Mouse (Mus musculus) cerebellum, postnatal 4 days (tissue): ENCODE measurements around the gene BC048562.

Experiments used
- DNase-seq, 2 experiments: peaks; one replicate each; pipeline ENCODE4 v3.0.0; 2022; ENCODE audit warnings: low spot score in 2 of 2, mixed read lengths in 1 of 2

Gene BC048562

DNA sequence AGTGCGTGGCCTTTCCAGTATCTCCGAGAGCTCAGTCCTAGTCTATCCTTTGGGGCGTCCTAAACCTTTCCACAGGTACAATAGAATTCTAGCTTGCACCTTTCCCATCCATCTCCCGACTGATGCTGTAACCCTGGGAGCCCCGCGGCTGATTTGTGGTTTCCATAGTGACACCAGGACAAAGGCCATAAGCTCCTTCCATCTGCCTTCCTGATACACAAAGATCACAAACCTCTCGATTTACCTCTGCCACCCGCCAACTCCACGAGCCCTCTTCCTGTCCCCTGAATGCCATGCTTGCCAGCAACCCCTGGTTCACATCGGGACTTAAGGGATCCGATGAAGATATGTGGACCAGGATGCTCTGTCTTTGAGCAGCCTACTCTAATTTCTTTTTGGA, 43.0 kb downstream of the BC048562 start:
- no peak for DNase-seq

DNA sequence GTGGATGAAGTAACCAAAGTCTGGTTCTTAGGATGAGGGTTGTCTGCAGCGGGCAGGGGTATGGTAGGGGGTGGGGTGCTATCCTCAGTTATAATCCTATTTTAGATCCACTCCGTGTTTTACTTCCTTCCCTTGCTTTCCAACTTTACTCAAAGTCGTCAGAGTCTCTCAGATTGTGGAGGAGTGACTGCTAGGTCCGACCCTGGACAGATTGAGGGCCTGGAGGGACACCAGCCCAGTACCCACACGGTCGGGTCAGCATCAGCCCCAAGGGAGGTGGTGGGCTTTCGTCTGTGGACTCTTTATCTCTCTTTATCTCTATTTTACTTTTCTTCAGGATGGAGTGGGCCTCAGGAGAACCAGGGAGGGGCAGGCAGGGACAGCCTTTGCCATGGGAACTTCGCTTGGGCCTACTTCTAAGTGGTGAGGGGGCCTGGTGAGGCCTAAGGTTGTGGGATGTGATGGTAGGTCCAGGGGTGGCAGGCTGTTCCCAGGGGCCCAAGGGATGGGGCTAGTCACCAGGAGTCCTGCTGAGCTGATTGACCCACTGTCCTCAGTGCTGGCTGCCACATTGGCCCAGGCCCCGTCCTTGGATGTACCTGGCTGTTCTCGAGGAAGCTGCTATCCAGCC, 43.6 kb downstream of the BC048562 start, which contains the start of gene Lamb2:
TSS of gene Lamb2 (plus strand) at position 16 of the 631 bp plus-strand sequence.
- no peak for DNase-seq

DNA sequence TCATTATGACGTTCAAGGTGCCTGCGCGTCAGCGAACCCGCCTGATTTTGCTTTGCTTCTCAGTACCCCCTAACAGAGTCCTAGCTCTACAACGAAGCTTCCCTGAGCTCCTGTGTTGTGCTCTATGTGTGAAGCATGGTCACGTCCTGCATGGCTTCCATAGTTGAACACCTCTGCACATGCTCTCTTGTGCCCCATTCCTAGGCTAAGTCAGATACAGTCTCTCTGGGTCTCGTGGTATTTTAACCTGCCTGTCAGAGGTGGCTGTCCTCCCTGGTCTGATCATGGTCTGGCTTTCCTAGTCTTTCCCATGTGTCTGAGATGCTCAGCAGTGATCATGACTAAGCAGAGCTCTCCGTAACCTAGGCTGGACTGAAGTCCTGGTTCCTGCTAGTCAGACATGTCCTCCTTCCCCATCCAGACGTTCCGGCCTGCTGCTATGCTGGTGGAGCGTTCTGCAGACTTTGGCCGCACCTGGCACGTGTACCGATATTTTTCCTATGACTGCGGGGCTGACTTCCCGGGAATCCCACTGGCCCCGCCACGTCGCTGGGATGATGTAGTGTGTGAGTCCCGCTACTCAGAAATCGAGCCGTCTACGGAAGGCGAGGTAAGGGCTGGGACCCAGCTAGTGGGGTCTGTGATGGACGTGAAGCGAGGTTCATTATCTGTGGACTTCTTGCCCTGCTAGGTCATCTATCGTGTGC, 44.7 kb downstream of the BC048562 start:
- no peak for DNase-seq

DNA sequence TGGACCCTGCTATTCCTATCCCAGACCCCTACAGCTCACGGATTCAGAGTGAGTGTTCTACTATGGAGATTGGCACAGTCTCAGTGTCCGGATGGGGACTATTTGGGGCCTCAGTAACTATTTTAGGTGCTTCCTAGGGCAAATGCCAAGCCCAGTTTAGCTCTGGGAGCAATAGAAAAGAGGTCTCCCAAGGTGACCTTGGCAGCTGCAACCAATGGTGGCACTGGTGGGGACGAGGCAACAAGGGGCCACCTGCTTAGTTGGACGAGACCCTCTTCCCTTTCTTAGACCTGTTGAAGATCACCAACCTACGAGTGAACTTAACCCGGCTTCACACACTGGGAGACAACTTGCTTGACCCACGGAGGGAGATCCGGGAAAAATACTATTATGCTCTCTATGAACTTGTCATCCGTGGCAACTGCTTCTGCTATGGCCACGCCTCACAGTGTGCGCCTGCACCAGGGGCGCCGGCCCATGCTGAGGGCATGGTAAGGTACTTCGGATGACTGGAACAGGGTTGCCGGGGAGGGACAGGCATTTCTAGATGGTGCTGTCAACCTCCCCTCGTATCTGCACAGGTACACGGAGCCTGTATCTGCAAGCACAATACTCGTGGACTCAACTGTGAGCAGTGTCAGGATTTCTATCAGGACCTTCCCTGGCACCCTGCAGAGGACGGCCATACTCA, 45.4 kb downstream of the BC048562 start:
- no peak for DNase-seq

DNA sequence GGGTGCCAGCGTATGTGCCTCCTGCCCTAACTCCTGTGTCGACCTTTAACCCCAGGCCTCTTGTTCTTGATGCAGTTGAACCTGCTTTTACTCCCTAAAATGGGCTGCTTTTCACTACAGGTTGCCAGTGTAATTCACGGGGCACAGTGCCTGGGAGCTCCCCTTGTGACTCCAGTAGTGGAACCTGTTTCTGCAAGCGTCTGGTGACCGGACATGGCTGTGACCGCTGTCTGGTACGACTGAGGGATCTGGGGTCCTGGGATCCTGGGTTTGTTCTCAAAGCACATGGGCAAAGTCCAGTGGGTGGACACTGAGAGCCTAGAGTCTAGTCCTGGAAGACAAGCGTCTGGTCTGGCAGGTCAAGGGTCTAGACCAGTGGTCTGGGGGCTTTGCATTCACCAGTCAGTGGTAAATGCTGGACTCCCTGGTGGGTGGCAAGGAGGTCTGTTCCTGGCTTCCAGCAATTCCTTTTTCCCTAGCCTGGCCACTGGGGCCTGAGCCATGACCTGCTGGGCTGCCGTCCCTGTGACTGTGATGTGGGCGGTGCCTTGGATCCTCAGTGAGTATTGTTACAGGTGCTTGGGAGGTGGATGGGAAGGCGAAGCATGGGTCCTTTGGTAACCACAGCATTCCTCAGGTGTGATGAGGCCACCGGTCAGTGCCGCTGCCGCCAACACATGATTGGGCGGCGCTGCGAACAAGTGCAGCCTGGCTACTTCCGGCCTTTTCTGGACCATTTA, 46.9 kb downstream of the BC048562 start:
- DNase-seq: no peak

DNA sequence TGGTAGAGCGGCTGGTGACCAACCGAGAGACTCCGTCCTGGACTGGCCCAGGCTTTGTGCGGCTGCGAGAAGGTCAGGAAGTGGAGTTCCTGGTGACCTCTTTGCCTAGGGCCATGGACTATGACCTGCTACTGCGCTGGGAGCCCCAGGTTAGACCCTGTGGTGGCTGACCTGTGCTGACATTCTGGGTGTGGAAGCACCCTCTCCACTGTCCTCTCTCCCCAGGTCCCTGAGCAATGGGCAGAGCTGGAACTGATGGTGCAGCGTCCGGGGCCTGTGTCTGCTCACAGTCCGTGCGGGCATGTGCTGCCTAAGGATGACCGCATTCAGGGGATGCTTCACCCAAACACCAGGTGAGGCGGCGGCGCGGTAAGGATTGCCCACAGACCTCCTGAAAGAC, 47.7 kb downstream of the BC048562 start:
- DNase-seq: no peak

DNA sequence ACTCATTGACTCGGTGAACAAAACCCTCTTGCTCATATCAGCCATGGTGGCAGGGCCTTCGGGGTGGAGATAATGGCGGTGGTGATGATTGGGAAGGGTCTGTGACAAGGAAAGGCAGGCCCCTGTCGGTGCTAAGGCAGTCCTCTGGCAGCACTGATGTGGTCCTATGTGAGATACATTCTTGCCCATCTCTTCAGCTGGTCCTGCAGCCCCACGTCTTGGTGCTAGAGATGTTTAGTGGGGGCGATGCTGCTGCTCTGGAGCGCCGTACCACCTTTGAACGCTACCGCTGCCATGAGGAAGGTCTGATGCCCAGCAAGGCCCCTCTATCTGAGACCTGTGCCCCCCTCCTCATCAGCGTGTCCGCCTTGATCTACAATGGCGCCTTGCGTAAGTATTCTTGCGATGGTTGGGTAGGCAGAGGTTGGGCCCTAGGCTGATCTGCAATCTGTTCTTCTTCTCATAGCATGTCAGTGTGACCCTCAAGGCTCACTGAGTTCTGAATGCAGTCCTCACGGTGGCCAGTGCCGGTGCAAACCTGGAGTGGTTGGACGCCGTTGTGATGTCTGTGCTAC, 49.1 kb downstream of the BC048562 start:
- no peak for DNase-seq

DNA sequence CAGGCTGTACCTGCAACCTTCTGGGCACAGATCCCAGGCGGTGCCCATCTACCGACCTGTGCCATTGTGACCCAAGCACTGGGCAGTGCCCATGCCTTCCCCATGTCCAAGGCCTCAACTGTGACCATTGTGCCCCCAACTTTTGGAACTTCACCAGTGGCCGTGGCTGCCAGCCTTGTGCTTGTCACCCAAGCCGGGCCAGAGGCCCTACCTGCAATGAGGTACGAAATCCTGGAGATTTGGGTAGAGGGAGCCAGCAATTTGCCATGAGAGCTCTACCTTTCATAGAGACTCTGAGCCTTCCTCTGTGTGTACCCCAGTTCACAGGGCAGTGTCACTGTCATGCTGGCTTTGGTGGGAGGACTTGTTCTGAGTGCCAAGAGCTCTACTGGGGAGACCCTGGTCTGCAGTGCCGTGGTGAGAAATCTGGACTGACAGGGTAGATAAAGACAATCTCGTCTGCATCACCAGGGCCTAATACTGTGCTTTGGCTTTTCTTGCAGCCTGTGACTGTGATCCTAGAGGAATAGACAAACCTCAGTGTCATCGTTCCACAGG, 50.8 kb downstream of the BC048562 start:
- no peak for DNase-seq

DNA sequence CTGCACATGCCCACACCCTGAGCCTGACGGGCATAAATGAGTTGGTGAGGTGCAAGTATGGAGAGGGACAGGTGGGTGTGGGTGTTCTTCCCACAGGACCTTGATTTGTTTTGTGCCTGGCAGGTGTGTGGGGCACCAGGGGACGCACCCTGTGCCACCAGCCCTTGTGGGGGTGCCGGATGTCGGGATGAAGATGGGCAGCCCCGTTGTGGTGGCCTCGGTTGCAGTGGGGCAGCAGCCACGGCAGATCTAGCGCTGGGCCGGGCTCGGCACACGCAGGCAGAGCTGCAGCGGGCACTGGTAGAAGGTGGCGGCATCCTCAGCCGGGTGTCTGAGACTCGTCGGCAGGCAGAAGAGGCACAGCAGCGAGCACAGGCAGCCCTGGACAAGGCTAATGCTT, 52.1 kb downstream of the BC048562 start:
- no peak for DNase-seq

DNA sequence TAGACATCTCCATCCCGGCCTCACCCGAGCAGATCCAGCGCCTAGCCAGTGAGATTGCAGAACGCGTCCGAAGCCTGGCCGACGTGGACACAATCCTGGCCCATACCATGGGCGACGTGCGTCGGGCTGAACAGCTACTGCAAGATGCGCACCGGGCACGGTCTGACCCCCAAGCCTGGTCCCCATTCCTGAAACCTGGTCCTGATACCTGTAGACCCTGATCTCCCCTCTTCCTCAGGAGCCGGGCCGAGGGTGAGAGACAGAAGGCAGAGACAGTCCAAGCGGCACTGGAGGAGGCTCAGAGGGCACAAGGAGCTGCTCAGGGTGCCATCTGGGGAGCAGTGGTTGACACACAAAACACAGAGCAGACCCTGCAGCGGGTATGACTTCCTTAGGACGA, 52.9 kb downstream of the BC048562 start:
- DNase-seq: no peak

DNA sequence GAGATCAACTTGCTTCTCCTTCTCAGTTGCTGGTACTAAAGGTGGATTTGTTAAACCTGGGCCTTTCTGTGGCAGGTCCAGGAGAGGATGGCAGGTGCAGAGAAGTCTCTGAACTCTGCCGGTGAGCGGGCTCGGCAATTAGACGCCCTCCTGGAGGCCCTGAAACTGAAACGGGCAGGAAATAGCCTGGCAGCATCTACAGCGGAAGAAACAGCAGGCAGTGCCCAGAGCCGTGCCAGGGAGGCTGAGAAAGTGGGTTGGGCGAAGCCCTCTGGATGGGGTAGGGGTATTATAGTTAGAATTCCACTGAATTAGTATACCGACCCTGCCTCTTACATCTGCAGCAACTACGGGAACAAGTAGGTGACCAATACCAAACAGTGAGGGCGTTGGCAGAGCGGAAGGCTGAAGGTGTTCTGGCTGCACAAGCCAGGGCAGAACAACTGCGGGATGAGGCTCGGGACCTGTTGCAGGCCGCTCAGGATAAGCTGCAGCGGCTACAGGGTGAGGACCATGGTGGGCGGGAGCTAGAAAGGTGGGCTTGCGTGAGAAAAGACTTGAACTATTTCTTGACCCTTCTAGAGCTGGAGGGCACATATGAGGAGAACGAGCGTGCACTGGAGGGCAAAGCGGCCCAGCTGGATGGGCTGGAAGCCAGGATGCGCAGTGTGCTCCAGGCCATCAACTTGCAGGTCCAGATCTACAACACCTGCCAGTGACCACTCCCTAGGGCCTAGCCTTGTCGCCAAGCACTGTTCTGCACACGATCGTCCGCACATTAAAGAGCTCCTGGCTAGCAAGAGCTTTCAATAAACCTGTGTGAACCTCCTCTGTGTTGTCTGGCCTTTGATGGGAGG, 53.6 kb downstream of the BC048562 start:
- no peak for DNase-seq

DNA sequence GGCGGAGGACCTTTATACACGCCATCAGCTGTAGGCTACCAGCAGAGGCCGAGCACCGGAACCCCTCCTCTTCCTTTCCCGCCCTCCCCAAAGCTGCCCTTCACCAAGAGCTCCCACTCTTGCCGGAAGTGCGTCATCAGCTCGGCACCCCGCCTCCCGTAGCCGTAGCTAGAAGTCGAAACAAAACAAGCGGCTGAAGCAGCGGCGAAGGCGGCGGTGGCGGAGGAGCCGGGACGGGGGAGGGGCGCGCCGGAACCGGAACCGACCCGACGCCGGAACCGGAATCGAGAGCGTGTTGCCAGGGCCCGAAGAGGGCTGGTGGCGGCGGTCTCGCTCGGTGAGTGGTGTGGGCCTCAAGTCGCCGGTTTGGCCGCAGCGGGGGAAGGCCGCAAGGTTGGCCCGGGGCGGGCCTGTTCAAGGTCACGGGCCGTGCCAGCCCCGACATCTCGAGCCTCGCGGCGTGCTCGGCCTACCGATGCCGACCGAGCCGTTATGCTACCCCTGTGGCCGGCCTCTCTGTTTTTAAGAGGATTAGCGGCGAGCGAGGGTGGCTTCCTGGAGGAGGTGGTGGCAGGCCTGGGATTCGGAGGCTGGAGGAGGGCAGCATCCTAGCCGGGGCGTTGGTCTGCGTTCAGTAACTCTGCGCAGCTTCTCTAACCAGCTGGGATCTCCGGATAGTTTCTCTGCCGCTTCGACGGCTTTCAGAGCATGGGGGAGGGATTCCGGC, 54.4 kb downstream of the BC048562 start, which contains the start of gene Usp19:
TSS of gene Usp19 (plus strand) at position 44 of the 727 bp plus-strand sequence.
- peak; percentile 73 to 90 for DNase-seq

DNA sequence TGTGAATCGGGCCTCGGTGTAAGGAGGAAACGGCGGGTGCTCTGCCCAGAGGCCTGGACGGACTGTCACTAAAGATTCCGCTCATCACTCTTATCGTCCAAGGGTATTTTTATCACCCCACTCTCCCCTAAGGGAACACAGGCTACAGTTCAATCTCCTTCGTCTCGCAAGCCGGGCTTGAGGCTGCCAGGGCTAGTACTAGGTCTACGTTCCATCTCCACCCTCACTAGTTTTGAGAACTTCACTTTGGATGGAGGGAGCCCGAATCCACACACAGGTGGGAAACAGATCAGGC, 55.0 kb downstream of the BC048562 start:
- no peak for DNase-seq

DNA sequence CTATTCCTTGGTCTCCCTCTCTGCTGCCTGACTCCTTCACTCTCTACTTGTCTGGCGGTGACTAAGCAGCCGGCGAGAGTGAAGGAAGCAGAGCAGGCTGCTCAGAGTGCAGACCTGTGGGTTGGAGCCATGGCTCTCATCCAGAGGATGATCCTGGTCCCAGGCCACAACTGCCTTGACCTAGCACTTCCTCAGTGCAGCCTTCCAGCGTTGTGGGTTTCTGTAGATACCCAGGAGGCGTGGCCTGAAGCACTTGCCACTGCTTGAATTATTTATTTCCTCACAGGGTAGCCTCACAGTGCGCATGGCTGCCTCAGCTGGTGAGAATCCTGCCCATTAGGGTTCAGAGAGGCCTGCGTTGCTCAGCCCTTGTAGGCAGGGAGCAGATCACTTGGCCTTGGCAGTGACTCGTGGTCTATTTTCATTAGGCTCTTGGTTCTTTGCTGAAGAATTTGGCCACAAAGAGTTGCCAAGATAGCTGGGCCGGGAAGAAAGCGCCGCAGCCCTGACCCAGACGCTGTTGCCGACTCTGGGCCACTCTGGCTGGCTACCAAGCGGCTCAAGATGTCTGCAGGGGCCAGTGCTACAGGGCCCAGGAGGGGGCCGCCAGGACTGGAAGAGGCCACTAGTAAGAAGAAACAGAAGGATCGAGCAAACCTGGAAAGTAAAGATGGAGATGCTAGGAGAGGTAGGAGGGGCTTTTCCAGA, 55.9 kb downstream of the BC048562 start:
- no peak for DNase-seq

DNA sequence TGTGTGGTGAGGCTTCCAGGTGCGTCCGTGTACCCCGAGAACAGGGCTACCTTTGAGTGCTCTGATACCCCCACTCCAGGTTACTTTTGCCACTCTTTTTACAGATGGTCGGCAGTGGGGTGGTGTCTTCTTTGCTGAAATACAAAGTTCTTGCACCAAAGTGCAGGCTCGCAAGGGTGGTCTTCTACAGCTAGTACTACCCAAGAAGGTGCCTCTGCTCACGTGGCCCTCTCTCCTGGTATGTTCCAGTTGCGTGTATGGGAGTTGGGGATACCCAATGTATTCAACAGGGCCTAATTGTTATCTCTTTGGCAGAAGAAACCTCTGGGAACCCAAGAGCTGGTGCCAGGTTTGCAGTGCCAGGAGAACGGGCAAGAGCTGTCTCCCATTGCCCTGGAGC, 57.0 kb downstream of the BC048562 start:
- DNase-seq: no peak

DNA sequence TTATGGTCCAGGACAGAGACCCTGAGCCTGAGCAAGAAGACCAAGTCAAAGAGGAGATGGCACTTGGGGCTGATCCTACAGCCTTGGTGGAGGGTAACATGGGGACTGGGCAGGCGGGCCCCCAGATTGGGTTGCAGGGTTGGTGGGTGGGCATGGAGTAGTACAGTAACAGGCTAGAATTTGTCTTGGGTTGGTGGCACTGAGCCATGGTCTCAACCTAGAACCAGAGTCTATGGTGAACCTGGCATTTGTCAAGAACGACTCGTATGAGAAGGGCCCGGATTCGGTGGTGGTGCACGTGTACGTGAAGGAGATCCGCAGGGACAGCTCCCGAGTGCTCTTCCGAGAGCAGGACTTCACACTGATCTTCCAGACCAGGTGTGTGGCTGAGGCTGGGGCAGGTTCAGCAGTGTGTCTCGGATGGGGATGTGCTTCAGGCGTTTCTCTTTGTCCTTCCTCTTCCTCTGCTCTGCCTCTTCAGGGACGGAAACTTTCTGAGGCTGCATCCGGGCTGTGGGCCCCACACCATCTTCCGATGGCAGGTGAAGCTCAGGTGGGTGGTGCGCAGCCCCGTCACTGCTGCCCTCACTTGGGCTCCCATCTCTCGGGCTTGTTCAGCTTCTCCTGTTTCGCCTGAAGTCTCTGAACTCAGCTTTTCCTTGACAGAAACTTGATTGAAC, 58.0 kb downstream of the BC048562 start:
- DNase-seq: no peak

DNA sequence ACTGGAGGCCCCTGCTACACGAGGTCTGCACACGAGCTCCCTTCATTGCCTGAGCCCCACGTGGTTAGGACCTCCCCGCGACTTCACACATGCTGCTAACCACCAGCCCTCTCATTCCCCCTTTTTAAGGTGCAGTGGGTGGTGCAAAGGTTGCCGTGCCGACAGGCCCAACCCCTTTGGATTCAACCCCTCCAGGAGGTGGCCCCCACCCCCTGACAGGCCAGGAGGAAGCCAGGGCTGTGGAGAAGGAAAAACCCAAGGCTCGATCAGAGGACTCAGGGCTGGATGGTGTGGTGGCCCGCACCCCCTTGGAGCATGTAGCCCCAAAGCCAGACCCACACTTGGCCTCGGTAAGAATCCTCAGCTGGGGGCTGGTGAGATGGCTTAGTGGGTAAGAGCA, 58.6 kb downstream of the BC048562 start:
- no peak for DNase-seq
